Mouse (Mus musculus) stomach, adult 2 months (tissue): ENCODE measurements around the gene Gm3248. TPM values are rescaled to one million over a fixed set of nuclear protein-coding genes. Genes with fewer than 3 reads are reported as not detected.

Experiments
- polyA plus RNA-seq: library from polyadenylated mRNA; depleted of rRNA; stranded (reverse); fragments of >200 nt; gene quantifications from 2 replicates; pipeline ENCODE4 v1.2.3, GENCODE M21; 2012; rRNA removed

Gm3248 gene
- not detected in 2 replicates for polyA plus RNA-seq

GRCm38 (mm10) chr14:5961635-5962034, at the start of gene Gm3248:
Gene Gm3248 (minus strand): TSS chr14:5961745.

DNA sequence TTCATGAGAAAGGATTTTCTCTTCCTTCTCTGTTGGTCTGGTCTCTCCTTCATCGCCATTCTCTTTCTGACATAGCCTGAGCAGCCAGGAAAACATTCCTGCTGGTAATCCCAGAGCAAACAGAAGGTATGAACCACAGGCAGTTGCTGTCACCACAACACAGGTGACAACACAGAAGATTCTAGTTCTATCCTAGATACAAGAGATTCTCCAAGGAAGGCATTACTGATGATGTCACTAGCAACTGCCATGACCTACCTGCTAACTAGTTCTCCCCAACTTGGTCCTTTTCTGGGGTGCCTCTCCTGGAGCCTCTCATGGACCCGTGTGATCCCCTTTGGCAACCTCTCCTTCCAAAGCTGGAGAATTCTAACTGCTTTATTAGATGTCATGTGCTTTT, 17.5 kb upstream of the Gm3248 start, which contains the start of gene Gm3453:
Gene Gm3453 (minus strand): TSS at position 101 of the 400 bp plus-strand sequence.

Other genes with a start within 250 kb of the Gm3248 start
- 0.06 TPM in 1 of 2 replicates, not detected in the other for gene Gm3373, start 220.2 kb downstream of the Gm3248 start, polyA plus RNA-seq
- 0.03 TPM in 1 of 2 replicates, not detected in the other for gene Gm3383, start 153.8 kb downstream of the Gm3248 start, polyA plus RNA-seq
- not detected in 2 replicates for gene Gm3424, start 131.4 kb downstream of the Gm3248 start, polyA plus RNA-seq
- gene Gm8237, start 81.4 kb downstream of the Gm3248 start, polyA plus RNA-seq = not detected in 2 replicates
- not detected in 2 replicates for gene Gm3453, start 17.4 kb upstream of the Gm3248 start, polyA plus RNA-seq
- gene Gm6337, start 96.5 kb upstream of the Gm3248 start, polyA plus RNA-seq = not detected in 2 replicates
- 0.06 TPM in 1 of 2 replicates, not detected in the other for gene Gm8206, start 132.2 kb upstream of the Gm3248 start, polyA plus RNA-seq
- gene Gm3468, start 146.9 kb upstream of the Gm3248 start, polyA plus RNA-seq = 0.10 TPM in 1 of 2 replicates, not detected in the other
- gene Gm3476, start 164.1 kb upstream of the Gm3248 start, polyA plus RNA-seq = not detected in 2 replicates